Mouse (Mus musculus) intestine, embryonic 16.5 days (tissue): ENCODE measurements around the gene Pakap. TPM values are rescaled to one million over a fixed set of nuclear protein-coding genes. Genes with fewer than 3 reads are reported as not detected.
A peak's percentile ranks its signal among the peaks of the same experiment; 100 is the strongest.

ENCODE experiments used
- ATAC-seq: fragments of 200-750 bp; cut with Nextera tagmentation; 2 replicates; pipeline ENCODE4 v1.8.0; 2017; ENCODE audit warnings: moderate TSS enrichment, moderate library complexity
- H3K27ac ChIP-seq: fragments of 300-500 bp; sonication (generic); 2 replicates; pipeline ENCODE4 v1.5.1; 2014; ENCODE audit warnings: mild to moderate bottlenecking, low read length
- H3K27me3 ChIP-seq: fragments of 300-500 bp; sonication (generic); replicated peaks from 2 replicates; pipeline ENCODE4 v1.6.1; 2014; ENCODE audit warnings: low read length, control low read depth, mixed read lengths; ENCODE audit not compliant: control insufficient read depth, insufficient read depth
- H3K36me3 ChIP-seq: fragments of 300-500 bp; sonication (generic); 2 replicates; pipeline ENCODE4 v1.6.1; 2014; ENCODE audit warnings: low read length, control low read depth; ENCODE audit not compliant: control insufficient read depth, insufficient read depth
- H3K4me1 ChIP-seq: fragments of 300-500 bp; sonication (generic); 2 replicates; pipeline ENCODE4 v1.6.1; 2014; ENCODE audit warnings: low read length, control low read depth, mixed read lengths; ENCODE audit not compliant: control insufficient read depth, insufficient read depth
- H3K4me2 ChIP-seq: fragments of 300-500 bp; sonication (generic); 2 replicates; pipeline ENCODE4 v1.6.1; 2014; ENCODE audit warnings: low read depth, low read length, control low read depth
- H3K4me3 ChIP-seq: fragments of 300-500 bp; sonication (generic); 2 replicates; pipeline ENCODE4 v1.5.1; 2014; ENCODE audit warnings: mild to moderate bottlenecking, low read length
- H3K9ac ChIP-seq: fragments of 300-500 bp; sonication (generic); 2 replicates; pipeline ENCODE4 v1.6.1; 2014; ENCODE audit warnings: low read depth, low read length
- H3K9me3 ChIP-seq: fragments of 300-500 bp; sonication (generic); 2 replicates; pipeline ENCODE4 v1.6.1; 2016; ENCODE audit warnings: low read length, control low read depth; ENCODE audit not compliant: control insufficient read depth
- WGBS: fragments of 180-500 bp; shearing (Covaris S2); extraction: QIAGEN DNeasy Blood & Tissue Kit; methylation state at CpG from one replicate; pipeline ENCODE4 v1.1.7; 2014; 5-methylcytosine and 5-hydroxymethylcytosine counted together
- polyA plus RNA-seq: library from polyadenylated mRNA; unstranded; fragments of >200 nt; fragmentation: Nextera tagmentation; extraction: Ambion mirVana; gene quantifications from 2 replicates; pipeline ENCODE4 v1.2.1, GENCODE M21; 2015

The Pakap gene
- polyA plus RNA-seq, result 21.2 and 22.0 TPM in 2 replicates

DNA sequence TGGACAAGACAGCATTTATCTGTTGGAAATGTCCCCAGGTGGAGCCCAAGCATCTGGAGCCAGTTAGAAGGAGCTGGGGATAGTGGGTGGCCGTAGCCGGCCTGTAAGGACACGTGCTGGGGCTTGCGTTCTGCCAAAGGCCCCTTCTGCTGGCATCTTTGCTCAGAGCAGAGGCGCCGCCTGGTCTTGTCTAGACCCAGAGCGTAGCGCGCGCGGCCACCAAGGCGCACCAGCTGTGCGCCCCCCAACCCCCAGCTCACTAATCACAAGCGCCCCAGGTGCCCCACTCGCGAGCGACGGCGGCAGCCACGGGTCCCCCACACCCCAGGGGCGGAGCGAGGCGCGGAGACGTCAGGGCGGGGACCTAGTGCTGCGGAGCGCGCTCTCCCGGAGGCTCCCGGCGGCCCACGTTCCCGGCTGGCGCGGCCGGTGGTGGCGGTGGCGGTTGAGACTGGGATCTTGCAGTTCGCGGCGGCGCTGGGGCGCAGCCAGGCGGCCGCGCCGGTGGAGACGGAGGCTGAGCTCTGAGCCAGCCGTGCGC is at the start of gene Pakap:
Gene Pakap, plus strand, starts transcription at position 514 of the 541 bp plus-strand sequence.
- Histone ChIP-seq H3K4me3 (peak within 1 kb of the TSS; percentile 63), H3K27ac (peak within 1 kb of the TSS; percentile 73), H3K9me3 (no peaks in the 10 kb centered on the region), H3K36me3 (no peaks in the 10 kb centered on the region), H3K4me1 (0 out of 2 replicates have a peak, but pooled peaks cover 3% of the 10 kb centered on the region), H3K4me2 (peak within 1 kb of the TSS; percentile 87), H3K27me3 (peaks cover 6% of the 10 kb centered on the region; the same call in 1 of the 2 replicates), H3K9ac (peak within 1 kb of the TSS; percentile 75)
- under 1% methylated on average over 51 of the region's 51 CpGs for WGBS
- ATAC-seq, result peak; percentile 92

DNA sequence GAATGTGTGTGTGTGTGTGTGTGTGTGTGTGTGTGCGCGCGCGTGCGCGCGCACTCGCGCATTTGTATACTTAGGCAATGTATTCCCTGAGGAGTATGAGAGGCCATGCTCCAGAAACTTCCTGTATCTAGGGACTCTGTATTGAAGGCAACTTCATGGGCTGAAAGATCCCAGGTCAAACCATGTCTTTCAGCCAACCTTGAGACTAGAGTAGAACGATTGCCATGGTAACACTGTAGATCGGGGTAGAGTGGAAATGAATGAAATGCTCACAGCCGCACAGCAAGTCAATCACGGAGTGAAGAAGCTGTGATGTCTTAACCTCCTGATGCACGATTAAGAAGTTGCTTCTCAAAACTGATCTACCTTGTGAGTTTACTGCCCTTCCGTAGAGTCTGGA is 44.5 kb upstream of the Pakap start:
- H3K4me1 ChIP-seq, result no peaks in the 10 kb centered on the region
- H3K9me3 ChIP-seq, result no peaks in the 10 kb centered on the region
- no peak overlapping the region for H3K9ac ChIP-seq
- H3K27me3 ChIP-seq, result no peaks in the 10 kb centered on the region
- no peak overlapping the region for H3K27ac ChIP-seq
- no peaks in the 10 kb centered on the region for H3K36me3 ChIP-seq
- no peak for ATAC-seq
- no peak overlapping the region for H3K4me2 ChIP-seq
- 94% methylated on average over 15 of the region's 15 CpGs for WGBS
- no peak overlapping the region for H3K4me3 ChIP-seq

DNA sequence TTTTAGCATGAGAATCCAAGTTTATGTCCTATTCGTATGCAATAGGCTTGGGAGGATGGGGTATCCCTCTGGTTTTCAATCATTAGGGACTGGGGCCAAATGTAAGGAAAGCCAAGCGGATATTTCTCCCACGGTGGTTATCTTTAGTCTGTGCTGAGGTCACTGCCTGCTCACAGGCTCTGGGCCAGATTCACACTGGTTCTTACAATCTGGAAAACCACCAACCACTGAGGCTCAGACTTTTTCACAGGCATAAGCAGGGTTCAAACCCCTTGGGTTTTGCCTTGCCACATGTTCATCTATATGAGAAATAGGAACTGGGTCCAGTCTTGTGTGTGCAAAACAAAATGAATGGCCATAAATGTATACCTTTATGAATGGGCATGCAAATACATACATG is 43.5 kb upstream of the Pakap start:
- H3K36me3 ChIP-seq, result no peaks in the 10 kb centered on the region
- no peak overlapping the region for H3K9ac ChIP-seq
- no peaks in the 10 kb centered on the region for H3K27me3 ChIP-seq
- no peak overlapping the region for H3K27ac ChIP-seq
- ATAC-seq, result no peak
- 85% methylated on average over 3 of the region's 3 CpGs for WGBS
- H3K9me3 ChIP-seq, result no peaks in the 10 kb centered on the region
- no peaks in the 10 kb centered on the region for H3K4me1 ChIP-seq
- H3K4me2 ChIP-seq, result no peak overlapping the region
- H3K4me3 ChIP-seq, result no peak overlapping the region

DNA sequence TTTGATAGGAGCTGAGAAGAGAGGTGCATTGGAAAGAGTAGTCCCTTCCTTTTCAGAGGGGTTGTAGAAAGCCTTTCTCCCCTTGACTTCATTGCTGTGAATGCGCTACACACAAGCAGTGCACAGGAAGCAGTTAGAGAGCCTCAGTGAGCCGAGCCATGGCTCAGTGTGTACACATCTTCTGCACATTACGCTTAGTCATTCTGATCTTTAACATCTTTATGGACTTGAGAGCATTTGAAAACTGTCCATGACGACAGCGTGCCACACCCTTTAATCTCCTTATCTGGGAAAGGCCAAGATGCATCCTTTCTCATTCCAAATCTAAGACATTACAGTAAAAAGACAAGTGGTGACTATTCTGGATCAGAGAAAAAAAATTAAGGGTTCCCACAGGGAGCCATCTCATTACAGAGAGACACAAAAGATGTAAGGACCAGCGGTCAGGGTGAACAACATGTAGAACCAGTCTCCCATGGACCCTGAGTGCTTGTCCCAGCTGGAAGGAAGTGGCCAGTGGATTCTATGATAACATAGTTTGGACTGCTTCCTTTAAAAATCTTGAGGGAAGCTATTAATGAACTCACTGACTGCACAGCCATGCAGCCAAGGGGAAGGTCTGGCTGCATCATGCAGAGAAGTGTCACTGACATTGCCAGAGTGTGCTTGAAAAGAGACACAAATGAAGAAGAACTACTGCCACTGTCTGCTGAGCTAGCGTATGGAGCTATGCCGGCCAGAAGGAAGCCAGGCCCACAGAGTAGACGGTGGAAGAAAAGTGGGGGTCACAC is 42.6 kb upstream of the Pakap start:
- H3K9me3 ChIP-seq, result no peaks in the 10 kb centered on the region

DNA sequence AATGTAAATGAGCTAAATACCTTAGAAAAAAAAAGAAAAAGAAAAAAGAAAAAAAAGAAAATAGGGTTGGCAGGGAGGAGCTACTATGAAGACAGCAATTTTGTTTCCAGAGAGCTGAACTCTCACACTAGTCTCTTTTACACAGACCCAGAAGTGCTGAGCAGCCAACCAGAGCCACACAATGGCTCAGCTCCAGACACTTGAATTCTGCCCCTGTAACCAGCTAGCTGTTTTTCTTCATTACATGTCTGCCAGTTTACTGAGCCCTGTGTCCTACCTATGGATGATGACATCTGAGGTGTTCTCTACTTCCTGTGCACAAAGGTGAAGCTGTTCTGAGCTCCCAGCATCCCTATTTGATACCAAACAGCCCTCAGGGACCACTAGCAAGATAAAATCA is 39.7 kb upstream of the Pakap start:
- H3K4me2 ChIP-seq, result no peak overlapping the region
- H3K4me1 ChIP-seq, result no peaks in the 10 kb centered on the region
- no peak for ATAC-seq

More for the DNA sequence above, 42.6 kb upstream of the Pakap start:
- no peaks in the 10 kb centered on the region for H3K27me3 ChIP-seq
- H3K4me1 ChIP-seq, result no peaks in the 10 kb centered on the region
- no peak overlapping the region for H3K9ac ChIP-seq
- no peak overlapping the region for H3K27ac ChIP-seq
- 71% methylated on average over 9 of the region's 9 CpGs for WGBS
- no peak overlapping the region for H3K4me3 ChIP-seq
- no peak for ATAC-seq
- H3K4me2 ChIP-seq, result no peak overlapping the region
- no peaks in the 10 kb centered on the region for H3K36me3 ChIP-seq

DNA sequence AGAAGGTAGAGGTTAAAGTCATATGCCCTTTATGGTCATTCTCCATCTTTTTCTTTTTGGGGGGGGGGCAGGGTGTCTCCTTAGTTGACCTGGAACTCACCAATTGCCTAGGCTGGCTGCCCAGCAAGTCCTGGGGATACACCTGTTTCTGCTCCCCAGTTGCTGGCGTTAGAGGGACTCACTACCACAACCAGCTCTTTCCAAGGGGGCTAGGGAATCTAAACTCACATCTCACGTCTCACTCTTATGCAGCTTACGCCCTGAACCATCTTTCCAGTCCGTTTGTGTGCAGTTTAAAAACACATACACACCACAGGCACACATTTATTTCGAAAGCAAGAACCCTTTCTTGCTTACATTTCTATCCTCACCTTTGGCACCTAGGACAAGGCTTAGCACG is 34.3 kb upstream of the Pakap start:
- Histone ChIP-seq H3K9me3 (no peaks in the 10 kb centered on the region), H3K4me2 (no peak overlapping the region), H3K36me3 (no peaks in the 10 kb centered on the region), H3K4me1 (peaks cover 7% of the 10 kb centered on the region), H3K27ac (no peak overlapping the region), H3K4me3 (no peak overlapping the region), H3K9ac (no peak overlapping the region), H3K27me3 (no peaks in the 10 kb centered on the region)
- ATAC-seq, result no peak
- WGBS, result 68% methylated on average over 6 of the region's 6 CpGs

More for the DNA sequence above, 39.7 kb upstream of the Pakap start:
- Histone ChIP-seq H3K9me3 (no peaks in the 10 kb centered on the region), H3K27me3 (no peaks in the 10 kb centered on the region), H3K36me3 (no peaks in the 10 kb centered on the region), H3K4me3 (no peak overlapping the region), H3K9ac (no peak overlapping the region), H3K27ac (no peak overlapping the region)

DNA sequence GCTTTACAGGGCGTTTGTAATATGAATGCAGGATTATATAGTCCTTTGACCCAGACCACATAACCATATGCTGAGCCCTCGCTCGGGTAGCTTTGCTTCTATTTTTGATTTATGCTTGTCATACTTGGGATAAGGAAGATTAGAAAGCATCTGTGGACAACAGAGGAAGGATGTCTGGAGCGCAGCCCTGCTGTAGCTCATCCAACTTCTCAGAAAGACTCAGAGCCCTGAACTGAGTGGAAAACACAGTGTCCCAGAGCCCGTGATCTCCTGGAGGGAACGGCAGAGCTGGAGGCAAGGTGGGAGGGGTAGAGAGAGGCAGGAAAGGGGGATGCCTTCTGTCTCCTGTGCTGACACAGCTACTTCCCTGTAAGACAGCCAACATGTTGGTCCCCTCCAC is 33.7 kb upstream of the Pakap start:
- H3K4me2 ChIP-seq, result no peak overlapping the region
- H3K36me3 ChIP-seq, result no peaks in the 10 kb centered on the region
- H3K9ac ChIP-seq, result no peak overlapping the region
- H3K4me1 ChIP-seq, result peaks cover 7% of the 10 kb centered on the region
- no peaks in the 10 kb centered on the region for H3K27me3 ChIP-seq
- no peak for ATAC-seq
- H3K27ac ChIP-seq, result no peak overlapping the region
- no peak overlapping the region for H3K4me3 ChIP-seq
- H3K9me3 ChIP-seq, result no peaks in the 10 kb centered on the region
- WGBS, result 52% methylated on average over 6 of the region's 6 CpGs

DNA sequence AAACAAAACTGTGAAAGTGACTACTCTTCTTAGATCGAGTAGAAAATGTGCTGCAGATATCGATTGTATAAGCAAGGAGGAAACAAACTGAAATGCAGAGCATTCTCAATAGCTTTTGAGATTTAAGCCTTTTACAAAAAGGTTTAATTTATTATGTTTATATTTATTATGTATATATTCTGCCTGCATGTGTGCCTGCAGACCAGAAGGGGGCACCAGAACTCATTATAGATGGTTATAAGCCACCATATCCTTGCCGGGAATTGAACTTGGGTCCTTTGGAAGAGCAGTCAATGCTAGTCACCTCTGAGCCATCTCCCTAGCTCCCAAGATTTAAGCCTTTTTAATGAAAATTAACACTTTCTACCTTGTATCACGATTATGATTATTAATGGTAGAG is 32.9 kb upstream of the Pakap start:
- no peak overlapping the region for H3K9ac ChIP-seq
- H3K4me3 ChIP-seq, result no peak overlapping the region
- no peak for ATAC-seq
- no peak overlapping the region for H3K27ac ChIP-seq
- H3K4me2 ChIP-seq, result no peak overlapping the region
- WGBS, result 81% methylated on average over 4 of the region's 4 CpGs
- H3K36me3 ChIP-seq, result no peaks in the 10 kb centered on the region
- H3K9me3 ChIP-seq, result no peaks in the 10 kb centered on the region
- no peaks in the 10 kb centered on the region for H3K27me3 ChIP-seq
- H3K4me1 ChIP-seq, result peaks cover 7% of the 10 kb centered on the region

DNA sequence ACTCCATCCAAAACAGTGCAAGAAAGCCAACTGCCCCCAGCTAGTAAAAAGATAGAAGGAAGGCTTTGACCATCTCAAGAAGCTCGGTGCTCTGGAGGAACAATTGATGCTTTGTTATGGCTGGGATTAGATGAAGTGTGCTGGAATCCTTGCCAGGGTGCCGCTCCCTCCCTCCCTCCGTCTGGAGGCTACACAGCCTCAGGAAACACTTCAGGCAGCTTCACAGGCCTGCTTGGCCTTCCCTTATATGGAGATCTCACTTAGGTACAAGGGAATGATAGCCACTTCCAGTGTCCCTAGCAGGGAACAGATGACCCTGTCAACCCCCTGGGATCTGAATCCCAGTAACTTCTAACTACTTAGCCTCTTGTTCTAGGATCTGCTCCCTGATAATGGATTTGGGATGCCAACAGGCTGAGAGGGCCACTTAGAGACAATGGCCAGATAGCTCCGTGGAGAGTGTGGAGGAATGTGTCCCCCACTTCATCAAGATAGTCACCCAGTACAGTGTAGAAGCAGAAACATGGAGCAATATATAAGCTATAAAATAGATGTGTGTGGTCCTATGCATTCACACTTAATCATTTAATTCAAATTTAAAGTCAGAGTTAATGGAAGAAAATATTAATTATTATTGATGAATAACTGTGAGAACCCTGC is 29.8 kb upstream of the Pakap start:
- no peak overlapping the region for H3K9ac ChIP-seq
- H3K36me3 ChIP-seq, result no peaks in the 10 kb centered on the region
- H3K4me1 ChIP-seq, result peaks cover 7% of the 10 kb centered on the region
- H3K9me3 ChIP-seq, result no peaks in the 10 kb centered on the region
- no peak overlapping the region for H3K4me3 ChIP-seq
- no peak overlapping the region for H3K4me2 ChIP-seq
- peak; percentile 64 for ATAC-seq
- H3K27ac ChIP-seq, result peak overlapping the region; percentile 69
- H3K27me3 ChIP-seq, result no peaks in the 10 kb centered on the region
- WGBS, result 19% methylated on average over 4 of the region's 4 CpGs
